Mouse (Mus musculus) adrenal gland, adult (tissue): ENCODE measurements around the gene Mgl2.
"Not testable (repeated sequence)": the region's sequence is repeated elsewhere in the genome, so short reads cannot be mapped to it uniquely, and the experiment has no call there.

ENCODE experiments used
- DNase-seq, 2 experiments: peaks; one replicate each; pipeline ENCODE4 v3.0.0; 2022 to 2023; ENCODE audit warnings: low spot score in 1 of 2; ENCODE audit not compliant: inconsistent age in 2 of 2

Mgl2 gene

DNA sequence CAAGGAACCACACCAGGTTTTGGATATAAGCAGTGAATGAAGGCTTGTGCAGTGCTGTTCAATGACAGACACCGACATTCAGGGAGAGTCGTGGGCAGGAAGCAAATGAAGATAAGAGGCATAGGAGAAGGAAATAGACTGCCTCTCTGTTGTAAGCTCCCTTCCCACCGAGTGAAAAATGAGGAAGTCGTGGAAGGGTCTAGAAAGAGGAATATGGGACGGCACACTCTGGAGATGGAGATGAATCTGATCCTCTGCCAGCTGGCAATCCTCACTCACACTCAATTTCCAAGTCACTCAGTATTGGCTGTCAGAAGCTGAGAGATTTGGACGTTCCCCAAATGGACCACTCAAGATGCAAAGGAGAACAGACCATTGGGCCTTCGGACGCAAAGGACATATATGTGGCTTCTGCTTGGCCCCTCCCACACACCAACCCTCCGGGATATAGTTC is at the start of gene Mgl2:
Gene Mgl2, plus strand, starts transcription at position 404 of the 454 bp plus-strand sequence.
- no peak for DNase-seq

DNA sequence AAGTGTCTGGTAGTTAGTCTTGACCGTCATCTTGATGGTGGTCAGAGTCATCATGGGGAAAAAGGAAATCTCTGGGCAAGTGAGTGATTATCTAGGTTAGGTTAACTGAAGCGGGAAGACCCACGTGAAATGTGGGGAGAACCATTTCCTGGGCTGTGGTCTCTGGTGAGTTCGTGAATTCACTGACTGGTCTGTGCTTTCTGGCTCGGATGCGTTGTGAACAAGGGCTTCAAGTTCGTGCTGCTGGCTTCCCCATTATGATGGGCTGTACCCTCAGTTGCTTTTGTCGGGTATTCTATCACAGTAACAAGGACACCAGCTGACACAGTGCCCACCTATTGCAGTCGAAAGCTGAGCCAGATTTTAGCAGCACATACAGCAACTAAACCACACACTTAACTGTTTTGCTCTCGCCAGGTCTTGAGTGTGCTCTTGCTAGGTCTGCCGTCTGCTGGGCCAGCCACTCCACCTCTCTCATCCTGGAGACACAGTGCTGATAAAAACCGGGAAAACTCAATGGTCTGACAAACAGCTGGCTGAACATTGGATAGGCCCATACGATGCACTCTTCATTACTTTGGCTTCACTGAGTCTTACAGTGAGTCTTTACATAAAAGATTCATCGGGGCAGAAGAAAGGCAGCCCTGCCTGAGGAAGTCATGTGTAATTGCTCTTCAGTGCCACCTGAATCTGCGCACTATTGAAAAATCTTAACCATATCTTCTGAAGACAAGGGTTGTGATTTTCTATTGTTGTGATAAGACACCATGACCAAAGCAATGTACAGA is 49.1 kb upstream of the Mgl2 start:
- no peak for DNase-seq

DNA sequence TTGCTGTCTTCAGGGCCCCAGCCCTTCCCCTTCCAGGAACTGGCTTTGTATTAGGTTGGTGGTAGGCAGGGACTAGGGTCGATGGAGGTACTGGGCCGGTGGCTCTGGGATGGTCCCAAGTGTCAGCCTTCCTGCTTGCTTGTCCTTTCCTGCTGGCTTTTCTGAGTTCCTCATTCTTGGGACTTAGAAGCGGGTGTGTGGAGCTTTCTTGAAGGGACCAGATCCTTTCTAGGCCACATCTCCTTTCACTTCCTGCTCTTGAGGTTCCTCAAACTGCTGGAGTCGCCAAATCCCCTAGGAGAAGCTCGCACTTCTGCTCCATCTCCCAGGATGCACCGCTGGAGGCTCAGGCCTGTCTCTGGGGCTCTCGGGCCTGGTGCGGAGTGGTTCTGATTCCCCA is 45.6 kb upstream of the Mgl2 start:
- DNase-seq, result no peak

DNA sequence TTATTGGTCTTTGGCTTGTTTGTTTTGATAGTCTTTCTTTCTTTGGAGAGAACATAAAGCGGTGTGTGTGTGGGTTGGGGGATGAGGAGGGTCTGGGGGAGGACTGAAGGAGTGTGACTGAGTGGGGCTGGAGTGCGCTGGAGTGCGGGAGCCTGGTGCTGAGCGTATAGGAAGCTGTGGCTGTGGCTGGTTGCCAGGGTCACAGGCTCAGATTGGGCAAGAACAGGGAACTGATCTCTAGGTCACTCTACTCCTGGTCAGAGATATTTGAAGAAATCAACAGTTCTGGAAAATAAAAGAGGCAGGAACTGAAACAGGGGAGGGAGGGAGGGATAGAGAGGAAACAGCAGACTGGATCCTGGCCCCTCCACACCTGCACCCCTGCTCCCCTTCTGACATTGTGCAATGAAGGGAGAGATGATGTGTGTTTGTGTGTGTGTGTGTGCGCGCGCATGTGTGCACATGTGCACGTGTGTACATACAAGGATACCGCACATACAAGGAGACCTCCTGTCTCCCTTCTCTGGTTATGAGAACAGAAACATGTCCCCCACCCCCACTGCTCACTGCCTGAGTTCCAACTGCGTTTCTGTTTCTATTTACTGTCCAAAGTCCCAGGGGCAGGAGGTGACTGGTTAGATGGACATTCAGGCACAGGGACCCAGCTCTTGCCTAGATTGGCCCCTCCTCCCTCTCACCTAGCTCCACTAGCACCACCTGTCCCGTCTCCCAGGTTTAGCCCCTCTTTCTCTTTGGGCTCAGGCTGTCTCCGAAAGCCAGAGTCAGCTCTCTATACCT is 37.9 kb upstream of the Mgl2 start, which contains the start of gene Asgr2:
Gene Asgr2, plus strand, starts transcription at position 659 of the 798 bp plus-strand sequence.
- DNase-seq, result peak; percentile 65 to 88

DNA sequence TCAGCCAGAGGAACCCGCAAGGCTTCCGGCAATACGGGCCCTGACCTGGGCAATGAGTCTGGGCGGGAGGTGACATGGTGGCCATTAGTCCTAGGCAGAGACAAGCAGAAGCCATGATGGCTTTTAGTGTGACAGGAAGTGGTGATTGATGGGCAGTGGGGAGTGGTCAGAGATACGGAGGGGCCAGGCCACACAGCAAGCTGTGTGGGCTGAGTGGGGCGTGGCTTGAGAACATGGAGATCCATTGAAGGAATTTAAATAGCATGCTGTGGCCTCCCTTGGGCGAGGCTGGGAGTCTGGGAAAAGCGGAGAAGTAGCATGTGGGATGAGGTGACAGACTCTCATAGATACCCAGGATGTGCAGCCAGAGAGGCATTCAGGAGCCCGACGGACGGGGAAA is 32.7 kb upstream of the Mgl2 start:
- no peak for DNase-seq

DNA sequence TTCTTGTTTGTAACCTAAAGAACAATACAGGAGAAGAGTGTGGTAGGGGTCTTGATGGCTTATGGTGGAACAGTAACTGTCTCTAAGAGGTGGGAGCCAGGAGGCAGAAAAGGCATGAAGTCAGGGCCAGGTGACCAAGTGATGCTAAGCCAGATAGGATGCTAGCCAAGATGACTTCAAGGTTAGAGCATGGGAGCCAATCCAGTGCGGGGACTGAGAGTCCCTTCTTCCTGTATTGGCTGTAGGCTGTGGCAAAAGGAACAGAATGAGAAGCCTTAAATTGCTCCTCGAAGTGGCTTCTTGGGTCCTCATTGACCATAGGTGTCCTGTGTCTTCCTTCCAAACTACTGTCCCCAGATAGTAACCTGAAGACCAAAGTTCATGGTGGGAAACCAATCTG is 31.0 kb upstream of the Mgl2 start:
- DNase-seq, result peak in 1 of 2 experiments; percentile 56

DNA sequence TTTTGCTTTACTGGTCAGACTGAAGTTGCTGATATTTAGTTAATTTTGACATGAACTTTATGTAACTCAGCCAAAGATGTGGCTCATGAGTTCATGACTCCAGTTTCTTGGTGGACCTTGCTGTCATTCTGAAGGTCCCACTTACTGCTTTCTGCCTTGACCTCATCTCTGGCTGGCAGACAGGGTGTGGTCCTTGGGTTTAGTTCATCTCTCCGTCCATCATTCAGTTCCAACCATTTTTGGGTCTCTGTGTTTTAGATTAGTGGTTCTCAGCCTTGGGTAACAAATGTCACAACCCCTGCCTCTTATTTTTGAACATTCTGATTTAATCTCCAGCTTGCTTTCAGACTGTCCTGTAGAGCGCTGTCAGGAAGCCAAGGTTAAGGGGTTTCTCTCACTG is 30.3 kb upstream of the Mgl2 start:
- peak; percentile 36 to 78 for DNase-seq

DNA sequence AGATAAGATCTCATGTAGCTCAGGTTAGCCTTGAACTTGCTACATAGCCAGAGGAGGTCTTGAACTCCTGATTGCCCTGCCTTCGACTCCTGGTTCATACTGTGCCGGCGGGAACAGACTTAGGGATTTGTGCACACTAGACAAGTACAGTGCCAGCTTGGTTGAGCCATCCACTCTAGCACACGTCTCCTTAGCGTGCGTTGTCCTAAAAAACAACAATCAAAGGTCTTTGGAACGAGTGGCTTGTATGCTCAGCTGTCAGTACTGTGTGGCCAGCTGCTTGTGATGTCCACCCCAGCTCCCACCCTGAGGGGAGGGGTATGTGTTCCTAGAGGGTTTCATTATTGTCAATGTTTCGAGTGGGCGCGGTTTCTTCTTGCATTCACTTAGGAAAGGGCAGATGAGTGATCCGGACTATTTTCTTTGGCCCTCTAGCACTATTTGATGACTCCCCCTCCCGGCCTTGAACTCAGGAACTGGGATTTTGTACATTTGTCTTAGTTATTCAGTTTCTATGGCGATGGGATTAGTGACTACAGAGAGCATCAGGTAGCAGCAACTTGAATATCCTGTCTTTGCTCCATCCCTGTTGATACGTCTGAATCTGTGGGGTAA is 26.3 kb upstream of the Mgl2 start:
- DNase-seq, result peak in 1 of 2 experiments; percentile 73

DNA sequence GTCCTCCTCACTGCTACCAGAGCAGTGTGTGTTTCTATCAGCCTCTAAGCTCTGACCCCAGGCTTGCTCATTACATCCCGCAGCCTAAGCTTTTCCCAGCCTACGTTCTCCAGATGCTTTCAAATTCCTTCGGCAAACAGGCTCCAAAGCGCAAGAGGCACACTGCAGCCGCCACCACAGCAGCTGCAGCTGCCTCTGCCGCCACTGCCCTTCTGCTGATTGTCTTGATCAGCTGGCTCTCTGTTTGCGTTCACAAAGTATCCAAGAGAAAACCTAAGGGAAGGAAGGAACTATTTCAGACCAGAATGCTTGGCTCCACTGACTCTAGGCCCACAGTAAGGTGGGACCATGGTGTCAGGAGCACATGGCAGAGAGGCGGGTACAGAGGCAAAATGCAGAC is 23.0 kb upstream of the Mgl2 start:
- DNase-seq, result no peak

DNA sequence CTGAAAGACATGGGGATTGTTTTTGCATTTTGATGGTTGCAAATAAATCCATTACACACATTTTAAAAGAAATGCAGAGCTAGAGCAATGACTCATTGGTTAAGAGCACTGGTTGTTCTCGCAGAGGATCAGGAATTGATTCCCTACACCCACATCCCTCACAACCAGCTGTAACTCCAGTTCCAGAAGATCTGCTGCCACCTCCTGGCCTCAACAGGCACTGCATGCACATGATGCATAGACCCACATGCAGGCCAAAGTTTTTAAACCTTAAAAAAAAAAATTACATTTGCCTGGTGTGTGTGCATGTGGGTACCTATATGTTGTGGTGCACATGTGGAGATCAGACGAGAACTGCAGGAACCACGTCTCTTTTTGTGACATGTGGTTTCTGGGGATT is 20.0 kb upstream of the Mgl2 start:
- peak in 1 of 2 experiments; percentile 75 for DNase-seq

DNA sequence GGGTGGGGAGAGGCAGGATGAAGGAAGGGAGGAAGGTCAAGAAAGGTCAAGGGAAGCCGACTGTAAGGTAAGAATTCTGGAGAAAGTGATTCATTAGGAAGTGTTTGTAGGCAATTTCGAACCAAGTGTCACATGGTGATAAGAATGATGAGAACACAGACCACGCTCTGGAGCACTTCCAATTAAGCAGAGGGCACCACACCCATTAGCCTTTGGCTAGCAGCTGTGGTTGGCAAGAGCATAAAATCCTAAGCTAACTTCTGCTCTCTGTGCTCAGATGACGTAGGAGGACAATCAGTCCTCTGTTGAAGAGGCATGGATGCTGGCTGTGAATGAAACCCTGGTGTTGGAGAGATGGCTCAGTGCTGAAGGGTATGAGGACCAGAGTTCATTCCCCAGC is 15.6 kb upstream of the Mgl2 start:
- DNase-seq, result no peak

DNA sequence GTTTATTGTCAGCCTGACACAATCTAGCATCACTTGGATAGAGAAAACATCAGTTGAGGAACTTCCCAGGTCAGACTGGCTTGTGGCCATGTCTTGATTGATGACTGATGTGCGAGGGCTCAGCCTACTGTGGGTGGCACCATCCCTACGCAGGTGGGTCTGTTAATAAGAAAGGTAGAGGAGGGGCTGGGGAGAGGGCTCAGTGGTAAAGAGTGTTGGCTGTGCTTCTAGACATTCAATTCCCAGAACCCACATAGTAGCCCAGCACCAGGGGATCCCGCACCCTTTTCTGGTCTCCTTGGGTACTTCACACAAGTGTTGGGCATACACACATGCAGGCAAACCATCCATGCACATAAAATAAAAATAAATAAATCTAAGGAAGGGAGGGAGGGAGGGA is 14.2 kb upstream of the Mgl2 start:
- no peak for DNase-seq

DNA sequence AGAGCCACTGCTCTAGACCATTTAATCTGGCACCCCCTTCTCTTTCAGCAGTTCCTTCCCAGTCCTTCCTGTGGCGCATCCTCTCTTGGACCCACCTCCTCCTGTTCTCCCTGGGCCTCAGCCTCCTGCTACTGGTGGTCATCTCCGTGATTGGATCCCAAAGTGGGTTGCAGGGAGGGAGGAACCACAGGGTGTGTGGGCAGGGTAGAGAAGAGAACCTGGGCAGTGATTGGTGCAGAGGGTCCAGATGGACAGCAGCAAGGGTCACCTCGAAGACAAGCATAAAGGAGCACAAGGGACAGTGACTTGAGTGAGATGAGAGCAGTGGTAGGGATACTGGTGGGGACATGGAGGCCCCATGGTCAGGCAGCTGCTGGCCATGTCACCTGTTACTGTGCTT is 4.9 kb downstream of the Mgl2 start:
- DNase-seq, result not testable (repeated sequence)

DNA sequence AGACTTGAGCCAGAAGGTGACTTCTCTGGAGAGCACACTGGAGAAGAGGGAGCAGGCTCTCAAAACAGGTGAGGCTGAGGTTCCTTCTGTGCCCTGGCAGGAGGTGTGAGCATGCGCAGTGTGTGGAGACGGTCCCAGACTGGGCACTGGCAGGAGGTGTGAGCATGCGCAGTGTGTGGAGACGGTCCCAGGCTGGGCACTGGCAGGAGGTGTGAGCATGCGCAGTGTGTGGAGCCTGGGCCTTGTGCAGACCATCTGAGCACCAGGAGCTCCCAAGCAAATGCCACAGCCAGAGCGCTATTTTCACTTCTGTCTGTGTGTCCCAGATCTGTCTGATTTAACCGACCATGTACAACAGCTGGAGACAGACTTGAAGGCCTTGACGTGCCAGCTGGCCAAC is 5.8 kb downstream of the Mgl2 start:
- DNase-seq, result not testable (repeated sequence)

DNA sequence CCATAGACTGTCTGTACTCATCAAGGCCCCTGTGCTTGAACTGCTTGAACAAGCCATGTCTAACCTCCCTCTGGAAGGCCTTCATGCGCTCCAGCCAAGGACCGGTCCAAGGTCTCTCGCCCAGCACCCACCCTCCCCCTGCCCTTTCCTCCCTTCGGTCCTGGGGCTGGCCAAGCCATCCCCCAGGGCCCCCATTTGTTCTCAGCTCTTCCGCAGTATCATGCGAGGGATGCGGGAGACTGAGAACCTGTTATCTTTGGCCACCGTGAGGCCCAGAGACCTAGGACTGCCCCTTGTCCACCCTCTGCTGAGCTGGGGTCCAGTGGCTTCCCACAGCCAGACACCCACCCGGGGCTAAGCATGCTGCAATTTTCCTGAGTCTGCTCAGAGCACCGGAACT is 9.0 kb downstream of the Mgl2 start:
- peak in 1 of 2 experiments; percentile 29 for DNase-seq

DNA sequence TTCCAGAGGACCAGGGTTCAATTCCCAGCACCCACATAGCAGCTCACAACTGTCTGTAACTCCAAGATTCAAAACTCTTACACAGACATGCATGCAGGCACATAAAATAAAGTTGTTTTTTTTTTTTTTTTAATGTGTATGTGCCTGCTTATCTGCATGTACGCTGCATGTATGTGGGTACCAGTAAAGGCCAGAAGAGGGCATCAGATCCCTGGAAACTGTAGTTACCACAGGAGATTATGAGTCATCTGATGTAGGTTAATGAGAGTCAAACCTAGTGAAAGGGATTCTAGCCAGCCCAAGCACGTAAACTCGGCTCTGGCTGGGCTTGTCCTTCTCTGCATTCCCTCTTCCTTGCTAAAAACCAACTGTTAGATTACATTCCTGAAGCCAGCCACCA is 20.9 kb downstream of the Mgl2 start:
- DNase-seq, result peak in 1 of 2 experiments; percentile 46

DNA sequence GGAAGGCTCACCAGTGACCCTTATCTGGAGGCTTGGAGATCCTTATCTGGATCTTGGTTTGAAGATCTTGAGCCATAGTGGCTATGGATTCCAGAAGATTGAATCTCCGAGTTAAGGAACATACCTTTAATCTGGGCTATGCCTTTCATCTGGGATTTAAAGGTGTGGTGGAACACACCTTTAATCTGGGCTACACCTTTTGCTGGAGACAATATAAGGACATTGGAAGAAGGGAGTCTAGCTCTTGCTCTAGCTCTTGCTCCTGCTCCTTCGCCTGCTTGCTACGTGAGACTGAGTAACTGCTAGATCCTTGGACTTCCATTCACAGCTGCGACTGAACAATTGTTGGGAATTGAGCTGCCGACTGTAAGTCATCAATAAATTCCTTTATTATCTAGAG is 25.8 kb downstream of the Mgl2 start, which contains the start of gene Clec10a:
Gene Clec10a, plus strand, starts transcription at position 301 of the 400 bp plus-strand sequence.
- DNase-seq, result not testable (repeated sequence)

DNA sequence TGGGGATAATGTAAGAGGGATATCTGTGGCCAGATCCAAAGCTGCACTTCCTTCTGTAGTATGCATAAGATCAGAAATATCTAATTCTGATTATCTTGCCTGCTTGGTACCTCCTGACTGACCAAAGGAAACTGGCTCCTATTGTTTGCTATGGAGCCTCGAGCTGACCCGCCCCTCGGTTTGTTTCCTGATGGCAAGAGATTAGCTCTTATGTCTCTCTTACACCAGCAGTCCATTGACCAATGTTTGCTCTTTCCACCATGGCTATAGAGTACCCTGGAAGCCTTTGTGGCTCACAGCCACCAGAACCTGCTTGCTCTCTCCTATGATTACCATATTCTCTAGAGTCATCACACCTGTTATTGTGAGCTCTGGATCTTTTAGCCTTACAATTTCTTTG is 32.2 kb downstream of the Mgl2 start:
- DNase-seq, result no peak

DNA sequence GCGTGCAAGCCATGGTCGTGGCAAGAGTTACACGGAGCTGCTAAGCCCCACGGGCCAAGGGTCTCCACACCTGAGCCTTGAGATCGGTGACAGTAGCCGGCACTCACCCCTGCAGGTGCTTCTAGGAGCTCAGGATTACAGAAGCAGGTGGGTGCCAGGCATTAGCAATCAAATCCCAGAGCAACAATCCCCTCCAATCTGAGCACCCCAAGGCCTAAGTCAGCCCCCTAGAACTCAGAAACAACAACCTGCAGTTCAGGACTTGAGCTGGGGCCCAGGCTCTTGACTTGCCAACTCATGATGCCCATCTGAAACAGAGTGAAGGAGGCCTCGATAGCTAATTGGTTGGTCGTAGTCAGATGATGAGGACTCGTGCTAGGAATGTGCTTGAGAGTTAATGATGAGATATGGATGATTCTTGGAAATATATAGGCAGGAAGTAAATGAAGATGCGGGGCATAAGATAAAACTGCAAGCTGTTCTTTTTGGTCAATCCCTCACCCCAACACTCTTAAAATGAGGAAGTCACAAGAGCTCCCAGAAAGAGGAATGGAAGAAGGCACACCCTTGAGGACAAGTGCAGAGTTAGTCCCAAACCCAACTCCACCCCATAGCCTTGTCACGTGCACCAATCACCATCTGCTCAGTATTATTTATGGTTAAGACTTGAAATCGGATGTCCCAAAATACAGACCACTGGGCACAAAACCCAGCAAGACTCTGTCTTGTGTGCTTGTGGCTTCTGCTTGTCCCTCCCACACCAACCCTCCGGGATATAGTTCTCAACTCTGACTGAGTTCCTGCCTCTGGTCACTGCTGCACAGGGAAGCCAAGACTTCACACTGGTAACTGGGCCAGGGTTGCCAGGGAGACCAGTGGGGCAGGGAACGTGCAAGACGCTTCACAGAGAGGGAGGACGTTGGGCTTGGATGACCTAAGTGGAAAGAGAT is 36.1 kb downstream of the Mgl2 start:
- DNase-seq, result peak; percentile 22 to 54

DNA sequence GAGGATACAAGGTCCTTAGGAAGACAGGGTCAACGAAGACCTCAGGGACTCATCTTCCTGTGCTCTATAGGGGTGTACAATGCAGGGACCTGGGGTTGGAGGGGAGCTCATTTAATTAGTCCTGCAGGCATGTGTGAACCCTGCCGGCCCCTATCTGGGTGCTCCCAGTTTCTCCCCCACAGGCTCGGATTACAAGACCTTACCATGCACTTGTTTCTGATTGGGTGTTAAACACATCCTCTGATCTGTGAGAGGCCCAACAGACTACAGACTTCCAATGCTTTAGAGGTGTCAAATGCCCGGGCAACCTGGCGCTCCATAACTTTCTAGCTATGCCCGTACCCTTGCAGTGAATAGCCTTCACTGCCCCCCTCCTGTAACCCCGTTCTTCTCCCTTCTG is 38.0 kb downstream of the Mgl2 start:
- DNase-seq, result no peak
